Mouse (Mus musculus) cerebellum, adult 9-11 months (tissue): ENCODE data around the gene Exosc3.

ENCODE experiments used
- DNase-seq: peaks from one replicate; pipeline ENCODE4 v3.0.0; 2022

The Exosc3 gene

DNA sequence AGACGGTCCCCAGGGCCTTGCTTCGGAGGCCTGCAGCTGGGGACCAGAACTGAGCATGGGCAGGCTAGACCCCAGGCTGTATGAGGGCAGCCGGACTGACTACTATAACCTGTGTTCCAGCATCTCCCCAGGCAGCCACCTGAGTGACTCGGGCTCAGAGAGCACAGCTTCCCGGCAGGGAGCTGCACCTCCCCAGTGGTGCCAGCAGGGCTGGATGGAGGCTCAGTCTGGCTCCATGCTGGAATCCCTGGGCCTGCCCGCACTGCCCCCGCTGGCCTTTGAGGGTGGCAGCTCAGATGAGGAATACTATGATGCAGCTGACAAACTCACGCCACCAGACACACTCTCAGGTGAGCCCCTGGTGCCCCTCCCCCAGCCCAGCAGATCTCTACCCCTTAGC lies 63.2 kb downstream of the Exosc3 start:
- DNase-seq, result no peak

DNA sequence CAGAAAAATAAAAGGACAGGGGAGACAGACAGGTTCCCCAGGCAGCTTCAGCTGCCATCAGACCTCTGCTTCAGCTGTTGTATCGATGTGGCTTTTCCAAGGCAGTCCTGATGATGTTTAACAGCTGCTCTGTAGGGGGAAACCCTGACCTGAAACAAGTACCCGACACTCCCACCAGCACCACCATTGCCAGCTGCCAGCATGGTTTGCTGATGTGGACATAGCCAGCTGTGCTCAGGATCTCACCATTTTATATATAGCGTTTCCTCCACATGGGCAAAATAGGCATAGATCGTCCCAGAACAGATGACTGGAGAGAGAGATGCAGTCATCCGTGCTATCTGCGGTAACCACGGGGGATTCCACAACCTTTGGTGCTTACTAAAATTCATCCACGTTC lies 66.8 kb downstream of the Exosc3 start:
- DNase-seq, result no peak

DNA sequence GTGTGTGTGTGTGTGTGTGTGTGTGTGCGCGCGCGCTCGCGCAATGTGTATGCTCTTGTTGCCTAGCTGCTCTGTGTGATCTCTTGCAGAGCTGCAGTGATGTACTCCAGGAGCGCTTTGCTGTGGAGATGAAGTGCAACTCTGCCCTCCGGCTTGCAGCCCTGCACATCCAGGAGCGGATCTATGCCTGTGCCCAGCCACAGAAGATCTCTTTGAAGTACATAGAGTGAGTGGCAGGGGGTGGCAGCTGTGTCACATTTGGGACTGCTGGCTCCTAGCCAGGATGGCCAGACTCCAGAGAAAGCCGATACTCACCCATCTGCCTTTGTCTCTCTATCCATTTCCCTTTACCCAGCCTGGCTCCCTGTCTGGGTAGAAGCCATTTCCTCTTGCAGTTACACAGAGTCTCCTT lies 71.5 kb downstream of the Exosc3 start:
- no peak for DNase-seq

DNA sequence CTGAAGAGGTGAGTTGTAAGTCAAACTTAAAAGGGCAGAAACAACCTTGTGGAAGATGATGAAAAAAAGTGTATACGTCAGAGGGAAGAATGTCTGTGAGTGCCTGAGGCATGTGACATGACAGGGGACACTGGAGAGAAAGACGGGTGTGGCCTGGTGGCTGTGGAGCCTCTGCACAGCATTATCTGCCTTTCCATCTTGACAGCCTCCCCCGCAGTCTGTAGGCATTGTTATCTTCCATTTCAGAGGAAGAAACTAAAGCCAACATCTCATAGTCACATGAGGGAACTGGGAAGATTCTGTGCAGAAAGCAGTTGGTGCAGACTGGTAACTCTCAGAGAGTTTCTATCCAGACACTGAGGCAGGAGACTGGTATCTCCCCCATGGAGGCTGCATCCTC lies 74.6 kb downstream of the Exosc3 start:
- no peak for DNase-seq
